Mouse (Mus musculus) midbrain, embryonic 11.5 days (tissue): ENCODE measurements around the gene Lpcat2b. TPM values are rescaled to one million over a fixed set of nuclear protein-coding genes. Genes with fewer than 3 reads are reported as not detected.

Source experiments
- ATAC-seq: fragments of 200-750 bp; cut with Nextera tagmentation; 2 replicates; pipeline ENCODE4 v1.8.0; 2017; ENCODE audit warnings: moderate TSS enrichment, moderate library complexity; ENCODE audit not compliant: low FRiP score
- DNase-seq: peaks from one replicate; pipeline ENCODE4 v3.0.0; 2015; ENCODE audit warnings: low spot score; ENCODE audit errors: missing footprints
- H3K27ac ChIP-seq: fragments of 300-500 bp; sonication (generic); 2 replicates; pipeline ENCODE4 v1.5.1; 2014; ENCODE audit warnings: low read depth, low read length
- H3K27me3 ChIP-seq: fragments of 300-500 bp; sonication (generic); 2 replicates; pipeline ENCODE4 v1.6.1; 2014; ENCODE audit warnings: mild to moderate bottlenecking, low read length, moderate library complexity, mixed read lengths; ENCODE audit not compliant: control insufficient read depth, insufficient read depth
- H3K36me3 ChIP-seq: fragments of 300-500 bp; sonication (generic); 2 replicates; pipeline ENCODE4 v1.6.1; 2014; ENCODE audit warnings: mild to moderate bottlenecking, low read length, moderate library complexity, mixed read lengths; ENCODE audit not compliant: control insufficient read depth, insufficient read depth
- H3K4me1 ChIP-seq: fragments of 300-500 bp; sonication (generic); 2 replicates; pipeline ENCODE4 v1.6.1; 2014; ENCODE audit warnings: low read length; ENCODE audit not compliant: control insufficient read depth, insufficient read depth
- H3K4me2 ChIP-seq: fragments of 300-500 bp; sonication (generic); 2 replicates; pipeline ENCODE4 v1.6.1; 2014; ENCODE audit warnings: mild to moderate bottlenecking, moderate library complexity
- H3K4me3 ChIP-seq: fragments of 300-500 bp; sonication (generic); 2 replicates; pipeline ENCODE4 v1.5.1; 2014; ENCODE audit warnings: low read depth, low read length
- H3K9ac ChIP-seq: fragments of 300-500 bp; sonication (generic); 2 replicates; pipeline ENCODE4 v1.6.1; 2014; ENCODE audit warnings: low read length
- H3K9me3 ChIP-seq: fragments of 300-500 bp; sonication (generic); 2 replicates; pipeline ENCODE4 v1.6.1; 2016; ENCODE audit warnings: low read length; ENCODE audit not compliant: control insufficient read depth
- WGBS: fragments of 180-500 bp; shearing (Covaris S2); extraction: QIAGEN DNeasy Blood & Tissue Kit; methylation state at CpG from one replicate; pipeline ENCODE4 v1.1.7; 2014; 5-methylcytosine and 5-hydroxymethylcytosine counted together
- polyA plus RNA-seq: library from polyadenylated mRNA; unstranded; fragments of >200 nt; fragmentation: Nextera tagmentation; extraction: Ambion mirVana; gene quantifications from 2 replicates; pipeline ENCODE4 v1.2.1, GENCODE M21; 2014

Lpcat2b gene
- polyA plus RNA-seq, 1 experiment from 2014 or later: not detected

- Histone ChIP-seq H3K36me3 (no peaks in the 10 kb centered on the region), H3K27me3 (no peaks in the 10 kb centered on the region), H3K4me1 (no peaks in the 10 kb centered on the region), H3K27ac (no peak overlapping the region), H3K4me2 (no peak overlapping the region), H3K9ac (no peak overlapping the region), H3K4me3 (no peak overlapping the region), H3K9me3 (no peaks in the 10 kb centered on the region)
- no peak for DNase-seq
- no peak for ATAC-seq
- WGBS: 85% methylated on average over 1 of the region's 1 CpGs
Observed at GRCm38 (mm10) chr5:107410305-107410704, 21.0 kb upstream of the Lpcat2b start.

GRCm38 (mm10) chr5:107411326-107411725 lies 20.0 kb upstream of the Lpcat2b start:
- 76% methylated on average over 4 of the region's 4 CpGs for WGBS
- Histone ChIP-seq H3K36me3 (no peaks in the 10 kb centered on the region), H3K27ac (no peak overlapping the region), H3K4me2 (no peak overlapping the region), H3K27me3 (no peaks in the 10 kb centered on the region), H3K9me3 (no peaks in the 10 kb centered on the region), H3K4me3 (no peak overlapping the region), H3K9ac (no peak overlapping the region), H3K4me1 (no peaks in the 10 kb centered on the region)
- DNase-seq: no peak
- ATAC-seq: no peak

GRCm38 (mm10) chr5:107412285-107412684 lies 19.1 kb upstream of the Lpcat2b start:
- DNase-seq (no peak), ATAC-seq (no peak)
- no peaks in the 10 kb centered on the region for H3K9me3 ChIP-seq
- H3K4me3 ChIP-seq: no peak overlapping the region
- no peaks in the 10 kb centered on the region for H3K36me3 ChIP-seq
- no peak overlapping the region for H3K9ac ChIP-seq
- no peaks in the 10 kb centered on the region for H3K27me3 ChIP-seq
- no peaks in the 10 kb centered on the region for H3K4me1 ChIP-seq
- no peak overlapping the region for H3K4me2 ChIP-seq
- no peak overlapping the region for H3K27ac ChIP-seq
- 75% methylated on average over 2 of the region's 2 CpGs for WGBS

GRCm38 (mm10) chr5:107415098-107415497 lies 16.3 kb upstream of the Lpcat2b start:
- Histone ChIP-seq H3K9me3 (no peaks in the 10 kb centered on the region), H3K27ac (no peak overlapping the region), H3K4me1 (no peaks in the 10 kb centered on the region), H3K4me3 (no peak overlapping the region), H3K36me3 (no peaks in the 10 kb centered on the region), H3K4me2 (no peak overlapping the region), H3K27me3 (no peaks in the 10 kb centered on the region), H3K9ac (no peak overlapping the region)
- no peak for DNase-seq
- WGBS: 85% methylated on average over 2 of the region's 2 CpGs
- no peak for ATAC-seq

- H3K4me1 ChIP-seq: no peaks in the 10 kb centered on the region
- ATAC-seq: no peak
- WGBS: 95% methylated on average over 1 of the region's 1 CpGs
Observed at GRCm38 (mm10) chr5:107421676-107422075, 9.7 kb upstream of the Lpcat2b start.

GRCm38 (mm10) chr5:107434001-107434400 lies 2.7 kb downstream of the Lpcat2b start:
- no peak overlapping the region for H3K4me2 ChIP-seq
- no peak overlapping the region for H3K4me3 ChIP-seq
- H3K27me3 ChIP-seq: no peaks in the 10 kb centered on the region
- ATAC-seq (no peak), DNase-seq (no peak)
- H3K36me3 ChIP-seq: no peaks in the 10 kb centered on the region
- H3K9ac ChIP-seq: no peak overlapping the region
- 0 out of 2 replicates have a peak, but pooled peaks cover 5% of the 10 kb centered on the region for H3K4me1 ChIP-seq
- 79% methylated on average over 5 of the region's 5 CpGs for WGBS
- no peak overlapping the region for H3K27ac ChIP-seq
- H3K9me3 ChIP-seq: no peaks in the 10 kb centered on the region

More at GRCm38 (mm10) chr5:107421676-107422075, 9.7 kb upstream of the Lpcat2b start:
- no peak for DNase-seq
- no peak overlapping the region for H3K9ac ChIP-seq
- H3K9me3 ChIP-seq: no peaks in the 10 kb centered on the region
- no peaks in the 10 kb centered on the region for H3K27me3 ChIP-seq
- H3K36me3 ChIP-seq: no peaks in the 10 kb centered on the region
- no peak overlapping the region for H3K4me3 ChIP-seq
- H3K4me2 ChIP-seq: no peak overlapping the region
- no peak overlapping the region for H3K27ac ChIP-seq

- H3K9me3 ChIP-seq: no peaks in the 10 kb centered on the region
- H3K9ac ChIP-seq: no peak overlapping the region
- H3K4me2 ChIP-seq: no peak overlapping the region
- DNase-seq: no peak
- H3K27me3 ChIP-seq: no peaks in the 10 kb centered on the region
- no peaks in the 10 kb centered on the region for H3K36me3 ChIP-seq
- no peak for ATAC-seq
- H3K4me3 ChIP-seq: no peak overlapping the region
- 0 out of 2 replicates have a peak, but pooled peaks cover 5% of the 10 kb centered on the region for H3K4me1 ChIP-seq
- WGBS: 86% methylated on average over 6 of the region's 6 CpGs
- H3K27ac ChIP-seq: no peak overlapping the region
Observed at GRCm38 (mm10) chr5:107436185-107436584, 4.8 kb downstream of the Lpcat2b start.

- no peaks in the 10 kb centered on the region for H3K9me3 ChIP-seq
- no peak overlapping the region for H3K9ac ChIP-seq
- no peak overlapping the region for H3K27ac ChIP-seq
- H3K4me1 ChIP-seq: 0 out of 2 replicates have a peak, but pooled peaks cover 5% of the 10 kb centered on the region
- DNase-seq (no peak), ATAC-seq (no peak)
- WGBS: 81% methylated on average over 6 of the region's 6 CpGs
- H3K27me3 ChIP-seq: no peaks in the 10 kb centered on the region
- no peak overlapping the region for H3K4me3 ChIP-seq
- H3K36me3 ChIP-seq: no peaks in the 10 kb centered on the region
- H3K4me2 ChIP-seq: no peak overlapping the region
Observed at GRCm38 (mm10) chr5:107436587-107437209, 5.3 kb downstream of the Lpcat2b start.

- ATAC-seq (peak; percentile 94), DNase-seq (peak; percentile 100)
- H3K4me2 ChIP-seq: peak within 1 kb of the TSS; percentile 74
- peak within 1 kb of the TSS; percentile 57; the same call in 1 of the 2 replicates for H3K27ac ChIP-seq
- H3K27me3 ChIP-seq: no peaks in the 10 kb centered on the region
- no peaks in the 10 kb centered on the region for H3K9me3 ChIP-seq
- H3K9ac ChIP-seq: peak within 1 kb of the TSS; percentile 95
- H3K4me1 ChIP-seq: 0 out of 2 replicates have a peak, but pooled peaks cover 5% of the 10 kb centered on the region
- H3K36me3 ChIP-seq: no peaks in the 10 kb centered on the region
- H3K4me3 ChIP-seq: peak within 1 kb of the TSS; percentile 83
- WGBS: under 1% methylated on average over 48 of the region's 51 CpGs
Observed at GRCm38 (mm10) chr5:107437464-107438281, 6.3 kb downstream of the Lpcat2b start, which contains the start of gene Btbd8. Gene Btbd8 (plus strand): TSS chr5:107437997.
